Mouse (Mus musculus) midbrain, embryonic 12.5 days (tissue): Measurements from ENCODE around the gene Kdsr. TPM values are rescaled to one million over a fixed set of nuclear protein-coding genes. Genes with fewer than 3 reads are reported as not detected.
A peak's percentile ranks its signal among the peaks of the same experiment; 100 is the strongest.

ENCODE experiments used
- ATAC-seq: fragments of 200-750 bp; cut with Nextera tagmentation; 2 replicates; pipeline ENCODE4 v1.8.0; 2017; ENCODE audit warnings: low read depth, moderate TSS enrichment, moderate library complexity; ENCODE audit not compliant: low FRiP score
- H3K27ac ChIP-seq: fragments of 300-500 bp; sonication (generic); replicated peaks from 2 replicates; pipeline ENCODE4 v1.5.1; 2016; ENCODE audit warnings: mild to moderate bottlenecking
- H3K27me3 ChIP-seq: fragments of 300-500 bp; sonication (generic); 2 replicates; pipeline ENCODE4 v1.6.1; 2016; ENCODE audit warnings: mild to moderate bottlenecking
- H3K36me3 ChIP-seq: fragments of 300-500 bp; sonication (generic); 2 replicates; pipeline ENCODE4 v1.6.1; 2016
- H3K4me1 ChIP-seq: fragments of 300-500 bp; sonication (generic); 2 replicates; pipeline ENCODE4 v1.6.1; 2016
- H3K4me2 ChIP-seq: fragments of 300-500 bp; sonication (generic); replicated peaks from 2 replicates; pipeline ENCODE4 v1.6.1; 2016; ENCODE audit warnings: mild to moderate bottlenecking, moderate library complexity
- H3K4me3 ChIP-seq: fragments of 300-500 bp; sonication (generic); 2 replicates; pipeline ENCODE4 v1.5.1; 2016; ENCODE audit warnings: mild to moderate bottlenecking
- H3K9ac ChIP-seq: fragments of 300-500 bp; sonication (generic); replicated peaks from 2 replicates; pipeline ENCODE4 v1.6.1; 2016; ENCODE audit warnings: mild to moderate bottlenecking, moderate library complexity
- H3K9me3 ChIP-seq: fragments of 300-500 bp; sonication (generic); 2 replicates; pipeline ENCODE4 v1.6.1; 2016; ENCODE audit warnings: mild to moderate bottlenecking
- WGBS: fragments of 180-500 bp; shearing (Covaris S2); methylation state at CpG from one replicate; pipeline ENCODE4 v1.1.7; 2016; 5-methylcytosine and 5-hydroxymethylcytosine counted together
- polyA plus RNA-seq: library from polyadenylated mRNA; unstranded; fragments of >200 nt; fragmentation: Nextera tagmentation; extraction: Ambion mirVana; gene quantifications from 2 replicates; pipeline ENCODE4 v1.2.1, GENCODE M21; 2016

The Kdsr gene
- polyA plus RNA-seq, 1 experiment from 2014 or later: 9.7 TPM

DNA sequence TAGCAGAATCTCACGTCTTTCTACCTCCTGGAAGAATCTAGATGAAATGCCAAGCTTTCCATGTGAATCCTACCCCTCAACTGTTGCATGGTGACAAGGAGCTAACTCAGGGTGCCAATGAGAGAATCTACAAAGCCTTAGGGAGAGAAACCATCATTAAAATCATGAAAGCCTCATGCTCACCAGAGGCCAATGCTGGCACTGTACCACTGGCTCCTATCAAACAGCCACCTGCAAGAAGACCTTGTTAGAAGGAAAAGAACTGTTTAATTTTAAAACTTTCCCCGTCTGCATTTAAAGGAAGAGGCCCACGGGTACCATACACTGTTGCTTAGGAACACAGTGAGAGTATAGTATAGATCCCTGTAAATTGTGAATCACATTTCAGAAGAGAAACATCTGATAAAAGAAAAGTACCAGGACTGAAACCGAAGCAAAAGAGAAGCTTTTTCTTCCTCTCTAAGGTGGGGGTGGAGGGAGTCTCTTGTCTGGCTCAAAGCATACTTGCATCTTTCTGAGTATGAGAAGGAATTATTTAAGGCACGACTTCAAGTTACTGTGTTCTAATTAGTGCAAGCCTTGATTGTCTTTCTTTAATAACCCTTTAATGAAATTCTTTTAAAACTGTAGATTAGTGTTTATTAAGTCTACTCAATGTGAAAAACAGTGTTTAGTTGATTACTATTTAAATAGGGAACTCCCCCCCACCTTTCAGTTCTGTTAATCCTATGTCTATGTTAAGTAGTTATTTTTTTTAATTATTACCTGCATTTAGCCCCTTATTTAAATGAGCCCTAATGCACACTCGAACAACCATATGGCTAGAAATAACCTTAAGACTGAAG is 52.3 kb downstream of the Kdsr start:
- no peak for ATAC-seq
- Histone ChIP-seq H3K36me3 (no peaks in the 10 kb centered on the region), H3K4me1 (peaks cover 18% of the 10 kb centered on the region), H3K27me3 (0 out of 2 replicates have a peak, but pooled peaks cover 4% of the 10 kb centered on the region), H3K9me3 (no peaks in the 10 kb centered on the region), H3K27ac (no peak overlapping the region), H3K4me2 (no peak overlapping the region), H3K4me3 (no peak overlapping the region), H3K9ac (no peak overlapping the region)
- 82% methylated on average over 6 of the region's 6 CpGs for WGBS

GRCm38 (mm10) chr1:106703183-106703582 is 56.3 kb downstream of the Kdsr start:
- no peak overlapping the region for H3K4me2 ChIP-seq
- H3K9ac ChIP-seq: no peak overlapping the region
- H3K27me3 ChIP-seq: no peaks in the 10 kb centered on the region
- WGBS: 70% methylated on average over 3 of the region's 3 CpGs
- H3K9me3 ChIP-seq: no peaks in the 10 kb centered on the region
- no peaks in the 10 kb centered on the region for H3K36me3 ChIP-seq
- peaks cover 8% of the 10 kb centered on the region; the same call in 1 of the 2 replicates for H3K4me1 ChIP-seq
- H3K27ac ChIP-seq: no peak overlapping the region
- ATAC-seq: peak; percentile 3; the same call in 1 of the 2 replicates
- no peak overlapping the region for H3K4me3 ChIP-seq

DNA sequence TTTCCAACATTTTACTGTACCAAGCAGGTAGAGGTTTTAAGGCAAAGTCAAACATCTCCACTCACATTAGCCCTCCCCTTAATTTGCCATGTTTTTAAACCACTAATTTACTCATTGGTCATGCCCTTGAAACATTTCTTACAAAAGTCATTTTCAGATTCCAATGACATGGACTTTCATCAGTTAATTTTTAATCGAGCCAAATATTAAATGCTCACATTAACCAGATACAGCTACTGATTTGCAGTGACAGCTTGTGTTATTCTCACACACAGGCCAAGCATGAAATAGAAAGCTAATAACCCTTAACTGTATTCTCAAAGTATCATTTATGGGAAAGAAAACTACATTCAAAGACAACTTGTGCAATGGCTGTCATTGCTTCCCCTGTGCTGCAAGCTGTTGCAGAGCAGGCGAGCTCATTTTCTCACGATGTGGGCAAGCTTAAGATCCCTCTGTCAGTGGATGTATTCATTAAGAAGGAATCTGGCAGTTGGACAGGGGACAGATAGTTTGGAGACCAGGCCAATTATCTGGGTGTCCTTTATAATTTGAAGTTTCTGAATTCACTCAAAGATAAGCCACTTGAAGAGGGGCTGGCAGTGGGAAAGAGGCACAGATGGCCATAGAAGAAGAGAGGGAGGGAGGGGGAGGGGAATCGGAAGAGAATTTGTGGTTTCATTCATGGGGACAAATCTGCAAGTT is 56.9 kb downstream of the Kdsr start:
- H3K4me2 ChIP-seq: no peak overlapping the region
- H3K27ac ChIP-seq: no peak overlapping the region
- H3K9me3 ChIP-seq: no peaks in the 10 kb centered on the region
- no peak overlapping the region for H3K4me3 ChIP-seq
- 49% methylated on average over 4 of the region's 4 CpGs for WGBS
- no peaks in the 10 kb centered on the region for H3K36me3 ChIP-seq
- ATAC-seq: peak; percentile 74
- no peak overlapping the region for H3K9ac ChIP-seq
- peaks cover 6% of the 10 kb centered on the region; the same call in 1 of the 2 replicates for H3K4me1 ChIP-seq
- H3K27me3 ChIP-seq: no peaks in the 10 kb centered on the region

GRCm38 (mm10) chr1:106700520-106701114 is 58.9 kb downstream of the Kdsr start:
- Histone ChIP-seq H3K27me3 (no peaks in the 10 kb centered on the region), H3K4me2 (no peak overlapping the region), H3K4me3 (no peak overlapping the region), H3K36me3 (no peaks in the 10 kb centered on the region), H3K9ac (no peak overlapping the region), H3K9me3 (no peaks in the 10 kb centered on the region), H3K27ac (no peak overlapping the region), H3K4me1 (peaks cover 6% of the 10 kb centered on the region; the same call in 1 of the 2 replicates)
- 89% methylated on average over 9 of the region's 9 CpGs for WGBS
- ATAC-seq: no peak

- ATAC-seq: no peak
- Histone ChIP-seq H3K9ac (no peak overlapping the region), H3K9me3 (no peaks in the 10 kb centered on the region), H3K4me3 (no peak overlapping the region), H3K27ac (no peak overlapping the region), H3K27me3 (no peaks in the 10 kb centered on the region), H3K4me1 (no peaks in the 10 kb centered on the region), H3K4me2 (no peak overlapping the region), H3K36me3 (no peaks in the 10 kb centered on the region)
- WGBS: 80% methylated on average over 5 of the region's 5 CpGs
These were observed 63.1 kb downstream of the Kdsr start for GRCm38 (mm10) chr1:106696472-106696871.

DNA sequence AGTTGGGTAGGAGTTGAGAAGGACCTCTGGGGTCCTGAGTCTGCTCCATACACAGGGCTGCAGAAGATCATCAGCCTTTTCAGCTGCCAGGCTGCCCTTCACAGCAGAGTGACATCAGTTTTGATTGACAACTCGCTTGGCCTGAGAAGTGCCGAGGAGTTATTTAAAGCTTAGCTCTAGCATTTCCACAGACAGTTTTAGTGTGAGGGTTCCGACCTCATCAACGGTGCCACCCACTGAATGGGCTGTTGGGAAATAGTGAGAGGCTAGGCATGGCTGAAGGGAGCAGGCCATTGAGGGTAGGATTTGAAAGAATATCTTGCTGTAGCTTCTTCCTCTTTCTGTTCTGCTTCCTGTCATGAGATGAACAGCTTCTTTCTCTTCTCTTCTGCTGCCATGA is 63.9 kb downstream of the Kdsr start:
- Histone ChIP-seq H3K27me3 (no peaks in the 10 kb centered on the region), H3K9ac (no peak overlapping the region), H3K4me2 (no peak overlapping the region)

GRCm38 (mm10) chr1:106694316-106694715 is 65.2 kb downstream of the Kdsr start:
- Histone ChIP-seq H3K4me3 (no peak overlapping the region), H3K9ac (no peak overlapping the region), H3K9me3 (no peaks in the 10 kb centered on the region), H3K4me2 (no peak overlapping the region), H3K4me1 (no peaks in the 10 kb centered on the region), H3K27ac (no peak overlapping the region), H3K36me3 (no peaks in the 10 kb centered on the region), H3K27me3 (no peaks in the 10 kb centered on the region)
- no peak for ATAC-seq
- WGBS: 93% methylated on average over 6 of the region's 6 CpGs

More for the DNA sequence above, 63.9 kb downstream of the Kdsr start:
- Histone ChIP-seq H3K27ac (no peak overlapping the region), H3K36me3 (no peaks in the 10 kb centered on the region), H3K4me3 (no peak overlapping the region), H3K9me3 (no peaks in the 10 kb centered on the region), H3K4me1 (no peaks in the 10 kb centered on the region)
- no peak for ATAC-seq
- WGBS: 85% methylated on average over 4 of the region's 4 CpGs

DNA sequence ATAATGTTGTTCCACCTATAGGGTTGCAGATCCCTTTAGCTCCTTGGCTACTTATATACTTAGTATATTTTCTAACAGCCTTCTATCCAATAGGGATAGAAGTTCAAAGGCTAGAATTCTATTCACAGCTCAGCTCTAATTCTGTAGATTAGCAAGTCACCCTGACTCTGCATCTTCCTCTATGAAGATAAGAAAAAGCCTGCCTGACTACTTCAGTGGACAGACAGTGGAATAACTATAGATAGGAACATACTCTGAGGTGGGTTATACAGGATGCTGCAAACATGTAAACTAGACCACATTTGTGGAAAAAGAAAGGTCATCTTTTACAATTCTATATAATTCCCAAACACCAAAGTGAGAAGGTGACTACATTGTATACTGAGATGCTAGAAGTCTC is 66.9 kb downstream of the Kdsr start:
- Histone ChIP-seq H3K27ac (no peak overlapping the region), H3K9me3 (no peaks in the 10 kb centered on the region), H3K4me2 (no peak overlapping the region), H3K9ac (no peak overlapping the region), H3K36me3 (no peaks in the 10 kb centered on the region), H3K4me1 (no peaks in the 10 kb centered on the region), H3K27me3 (no peaks in the 10 kb centered on the region), H3K4me3 (no peak overlapping the region)
- no peak for ATAC-seq

GRCm38 (mm10) chr1:106690887-106691286 is 68.6 kb downstream of the Kdsr start:
- no peak overlapping the region for H3K27ac ChIP-seq
- no peak overlapping the region for H3K9ac ChIP-seq
- no peaks in the 10 kb centered on the region for H3K27me3 ChIP-seq
- ATAC-seq: no peak
- WGBS: 79% methylated on average over 6 of the region's 6 CpGs
- no peaks in the 10 kb centered on the region for H3K36me3 ChIP-seq
- H3K4me2 ChIP-seq: no peak overlapping the region
- H3K4me3 ChIP-seq: no peak overlapping the region
- H3K9me3 ChIP-seq: no peaks in the 10 kb centered on the region
- H3K4me1 ChIP-seq: no peaks in the 10 kb centered on the region

DNA sequence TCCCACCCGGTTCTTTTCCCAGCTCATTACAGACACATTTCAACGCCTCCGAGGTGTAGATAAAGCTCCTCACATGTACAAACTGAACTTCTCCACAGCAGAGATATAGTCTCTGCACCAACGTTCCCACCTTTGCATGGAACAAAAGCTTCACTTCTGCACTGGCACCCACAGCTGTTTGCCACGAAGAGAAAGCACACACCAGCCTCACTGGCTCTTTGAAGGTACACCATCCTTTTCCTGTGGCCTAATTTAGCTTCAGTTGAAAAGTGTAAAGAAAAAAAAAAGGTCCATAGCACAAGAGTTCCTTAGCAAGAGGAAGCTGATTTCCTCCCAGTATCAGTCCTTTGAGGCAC is 71.4 kb downstream of the Kdsr start:
- WGBS: 93% methylated on average over 5 of the region's 5 CpGs
- Histone ChIP-seq H3K9me3 (no peaks in the 10 kb centered on the region), H3K4me3 (no peak overlapping the region), H3K4me1 (no peaks in the 10 kb centered on the region), H3K4me2 (no peak overlapping the region), H3K9ac (no peak overlapping the region), H3K27ac (no peak overlapping the region), H3K36me3 (no peaks in the 10 kb centered on the region), H3K27me3 (no peaks in the 10 kb centered on the region)
- no peak for ATAC-seq

DNA sequence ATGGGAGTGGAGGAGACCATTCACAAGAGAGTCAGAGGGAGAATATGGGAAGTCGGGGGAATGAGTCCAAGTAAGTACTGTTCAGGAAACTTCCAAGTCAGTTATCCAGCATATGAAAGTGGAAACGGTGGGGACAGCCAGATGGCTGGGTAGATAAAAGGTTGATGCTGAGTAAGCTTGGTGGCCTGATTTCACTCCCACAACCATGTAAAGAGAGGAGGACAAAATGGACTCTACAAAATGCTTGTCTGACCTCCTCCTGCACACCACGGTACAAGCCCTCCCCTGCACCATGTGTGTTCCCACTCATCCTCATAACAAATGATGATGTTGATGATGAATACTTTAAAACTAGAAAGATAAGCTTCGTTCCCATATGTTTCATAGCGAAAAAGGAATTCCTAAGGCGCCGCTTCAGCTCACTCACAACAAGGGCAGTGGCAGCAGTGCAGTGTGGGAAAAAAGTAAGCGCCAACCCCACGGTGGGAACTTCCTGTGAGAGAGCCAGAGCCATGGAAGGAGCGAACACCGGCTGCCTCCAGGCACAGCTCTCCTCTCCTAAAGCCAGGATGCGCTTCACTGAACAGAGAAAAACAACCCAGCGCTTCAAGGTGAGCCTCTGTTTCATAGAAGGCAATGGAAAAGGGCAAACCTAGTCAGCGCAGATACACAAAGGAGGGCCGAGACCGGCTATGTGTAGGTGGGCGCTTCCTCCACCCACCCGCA is 71.9 kb downstream of the Kdsr start:
- Histone ChIP-seq H3K36me3 (no peaks in the 10 kb centered on the region), H3K9me3 (no peaks in the 10 kb centered on the region), H3K4me2 (no peak overlapping the region), H3K4me3 (no peak overlapping the region), H3K4me1 (no peaks in the 10 kb centered on the region), H3K9ac (no peak overlapping the region), H3K27ac (no peak overlapping the region), H3K27me3 (no peaks in the 10 kb centered on the region)
- no peak for ATAC-seq
- 87% methylated on average over 18 of the region's 18 CpGs for WGBS

GRCm38 (mm10) chr1:106685702-106686101 is 73.8 kb downstream of the Kdsr start:
- no peak overlapping the region for H3K9ac ChIP-seq
- no peak overlapping the region for H3K4me3 ChIP-seq
- no peaks in the 10 kb centered on the region for H3K4me1 ChIP-seq
- 81% methylated on average over 2 of the region's 2 CpGs for WGBS
- H3K27ac ChIP-seq: no peak overlapping the region
- H3K27me3 ChIP-seq: no peaks in the 10 kb centered on the region
- ATAC-seq: no peak
- H3K4me2 ChIP-seq: no peak overlapping the region
- no peaks in the 10 kb centered on the region for H3K36me3 ChIP-seq
- no peaks in the 10 kb centered on the region for H3K9me3 ChIP-seq
